Mouse (Mus musculus) olfactory bulb, adult 2 months (tissue): ENCODE results near the gene Pidd1.

Experiments used
- CTCF ChIP-seq: fragments of 200-500 bp; IDR thresholded peaks from 2 replicates; pipeline ENCODE4 v1.5.1; 2012; ENCODE audit warnings: low read depth, mild to moderate bottlenecking, low read length, moderate library complexity; ENCODE audit not compliant: insufficient read depth
- POLR2A ChIP-seq: fragments of 200-500 bp; IDR thresholded peaks from 2 replicates; pipeline ENCODE4 v1.6.1; 2012; ENCODE audit warnings: mild to moderate bottlenecking, low read depth, low read length, moderate library complexity; ENCODE audit not compliant: insufficient read depth

- no peak for TF ChIP-seq POLR2A
- TF ChIP-seq CTCF, result peak; percentile 73
Observed at GRCm38 (mm10) chr7:141394771-141395170, 49.1 kb downstream of the Pidd1 start.
